Mouse (Mus musculus) bone marrow, adult 2 months (tissue): Measurements from ENCODE around the gene Akap11.

ENCODE experiments used
- CTCF ChIP-seq: fragments of 200-500 bp; IDR thresholded peaks from 2 replicates; pipeline ENCODE4 v1.5.1; 2011; ENCODE audit warnings: low read length, control low read depth; ENCODE audit not compliant: control insufficient read depth, insufficient read depth
- POLR2A ChIP-seq: fragments of 200-500 bp; IDR thresholded peaks from 2 replicates; pipeline ENCODE4 v1.6.1; 2011; ENCODE audit warnings: low read depth, mild to moderate bottlenecking, control low read depth, low read length, borderline replicate concordance; ENCODE audit not compliant: control insufficient read depth

DNA sequence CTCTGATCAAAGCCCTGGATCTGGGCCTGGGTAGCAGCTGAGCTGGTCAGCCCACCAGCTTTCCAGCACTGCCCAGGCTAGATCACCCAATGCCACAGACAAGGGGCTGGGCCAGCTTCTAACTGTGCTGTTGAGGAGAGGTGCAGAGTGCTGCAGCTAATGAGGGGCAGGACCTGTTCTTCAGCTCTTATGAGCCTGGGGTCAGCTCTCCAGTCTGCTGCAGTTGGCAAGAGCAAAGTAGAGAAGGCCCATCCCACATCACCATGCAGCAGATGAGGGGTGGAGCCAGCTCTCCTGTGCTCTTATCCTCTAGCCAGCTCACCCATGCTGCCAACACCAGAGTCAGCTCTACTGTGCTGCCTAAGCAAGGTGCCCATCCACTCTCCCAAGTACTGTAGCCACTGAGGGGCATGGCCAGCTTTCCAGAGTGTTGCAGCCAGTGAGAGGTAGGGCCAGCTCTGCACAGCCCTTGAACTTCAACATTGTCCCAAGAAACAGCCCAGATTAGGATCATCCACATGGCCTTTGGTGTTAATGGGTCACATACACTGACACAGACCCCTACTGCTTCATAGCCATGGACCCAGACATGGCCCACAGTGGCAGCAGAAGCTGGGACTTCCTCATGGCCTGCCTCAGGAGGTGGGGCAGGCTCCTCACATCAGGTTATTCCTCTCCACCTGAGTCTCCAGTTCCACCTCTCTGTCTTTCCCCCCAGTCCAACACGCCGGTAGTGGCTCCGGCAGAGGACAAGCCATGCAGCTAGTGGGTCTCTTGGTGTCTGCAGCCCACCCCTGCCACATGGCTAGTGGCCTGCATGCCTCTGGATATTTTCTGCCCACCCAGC lies 10.8 kb downstream of the Akap11 start:
- TF ChIP-seq POLR2A = no peak
- TF ChIP-seq CTCF = no peak
